Mouse (Mus musculus): ENCODE measurements around the gene Mymk.

Gene Mymk

DNA sequence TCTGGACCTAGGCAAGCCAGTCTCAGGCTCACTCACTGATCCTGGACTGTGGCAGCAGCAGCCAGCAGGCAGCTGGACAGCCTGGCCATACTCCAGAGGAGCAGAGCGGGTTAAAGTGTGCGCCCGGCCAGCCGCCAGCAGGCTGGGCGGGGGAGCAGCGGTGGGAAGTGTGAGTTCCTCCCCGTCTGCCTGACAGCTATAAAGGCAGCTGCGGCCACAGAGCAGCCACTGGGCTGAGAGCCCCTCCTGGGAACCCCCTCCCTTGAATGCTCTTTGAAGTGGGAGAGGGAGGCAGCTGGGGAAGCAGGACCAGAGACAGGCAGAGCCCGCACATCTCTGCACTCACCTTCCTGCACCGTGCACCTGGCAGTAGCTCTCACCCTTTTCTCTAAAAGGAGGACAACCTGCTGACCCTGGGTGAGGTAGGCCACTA, 7.2 kb upstream of the Mymk start, which contains the start of gene Adamtsl2:
Adamtsl2 (plus strand) TSS at position 228 of the 433 bp plus-strand sequence.
- peak; percentile 14 to 50 for DNase-seq (ENCODE audit: low spot score in 2 of 2)

DNA sequence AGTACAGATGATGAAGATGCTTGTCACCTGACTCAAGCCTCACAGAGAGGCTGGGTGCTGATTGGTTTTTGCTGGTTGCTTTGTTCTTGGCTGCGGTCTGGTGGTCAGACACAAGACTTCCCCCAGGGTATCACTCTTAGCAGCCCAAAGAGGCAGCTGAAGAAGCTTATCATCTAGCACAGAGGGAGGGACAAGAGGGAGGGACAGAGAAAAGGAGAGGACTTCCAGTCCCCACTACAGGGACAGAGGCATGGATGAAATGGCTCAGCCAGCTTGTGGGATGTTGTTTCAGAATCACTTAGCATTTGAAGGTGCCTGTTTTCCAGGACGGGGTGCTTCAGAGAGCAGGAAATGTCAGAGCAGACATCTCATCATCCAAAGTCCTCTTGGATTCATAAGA, 6.3 kb upstream of the Mymk start:
- DNase-seq (ENCODE audit: low spot score in 2 of 2): no peak

DNA sequence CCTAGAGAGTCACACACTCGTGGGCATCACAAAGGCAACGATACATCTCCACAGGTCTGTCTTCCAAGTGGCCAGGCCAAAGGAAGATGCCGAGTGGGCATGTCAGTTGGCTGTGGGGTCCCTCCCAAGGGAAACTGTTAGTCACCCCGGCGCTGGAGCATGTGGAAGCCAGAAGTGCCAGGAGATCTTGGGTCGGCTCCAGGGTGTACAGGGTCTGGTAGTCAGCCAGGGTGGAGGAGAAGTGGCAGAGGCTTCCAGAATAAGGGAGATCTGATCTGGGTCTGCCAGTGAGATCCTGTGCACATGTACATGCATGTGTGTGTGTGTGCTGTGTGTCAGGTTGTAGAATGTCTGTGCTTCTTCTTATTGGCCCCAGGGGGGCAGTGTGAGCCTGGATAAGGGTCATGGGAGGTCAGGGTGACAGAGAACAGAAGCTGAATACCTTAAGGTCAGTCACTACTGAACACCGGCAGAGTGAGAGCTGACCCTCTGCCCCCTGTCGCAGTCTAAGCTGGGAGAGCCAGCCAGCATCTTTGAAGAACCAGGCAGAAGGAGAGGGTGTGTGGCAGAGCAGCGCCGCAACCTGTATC, 5.8 kb upstream of the Mymk start:
- no peak for DNase-seq (ENCODE audit: low spot score in 2 of 2)

DNA sequence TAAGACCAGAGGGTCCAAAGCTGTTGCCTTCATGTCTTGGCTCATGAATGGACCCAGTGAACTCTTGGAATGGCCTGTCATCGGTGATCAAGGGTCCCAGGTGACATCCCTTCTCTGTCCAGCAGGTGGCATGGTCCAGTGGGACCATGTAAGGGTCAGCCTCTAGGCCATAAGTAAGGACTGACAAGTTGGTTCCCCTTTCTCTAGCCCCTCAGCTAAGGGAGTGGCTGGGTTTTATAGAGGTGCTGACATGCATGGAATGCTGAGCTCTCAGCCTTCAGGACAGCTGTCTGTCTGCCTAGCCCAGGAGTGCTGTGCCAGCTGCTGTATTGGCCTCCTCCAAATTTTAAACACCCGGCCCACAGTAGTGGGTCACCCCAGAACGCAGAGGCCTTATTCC, 3.5 kb upstream of the Mymk start:
- peak in 1 of 2 experiments; percentile 56 for DNase-seq (ENCODE audit: low spot score in 2 of 2)

DNA sequence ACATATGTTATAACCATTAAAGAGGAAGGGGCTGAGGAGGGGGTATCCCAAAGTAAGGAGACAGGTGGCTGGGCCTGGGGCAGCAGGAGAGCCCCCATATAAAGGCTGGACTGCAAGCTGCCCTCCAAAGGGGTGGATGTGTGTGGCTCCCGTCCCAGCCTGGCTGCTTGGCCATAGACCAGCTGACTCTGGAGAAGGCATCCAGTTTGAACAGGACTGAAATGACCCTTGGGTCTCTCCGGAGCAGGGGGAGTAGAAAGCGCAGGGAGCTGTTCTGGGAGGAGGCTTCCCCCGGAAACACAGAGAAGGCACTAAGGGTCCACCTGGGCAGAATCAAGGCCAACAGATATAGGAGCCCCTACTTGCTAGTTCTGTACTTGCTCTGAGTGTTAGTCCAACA, 2.8 kb upstream of the Mymk start:
- DNase-seq (ENCODE audit: low spot score in 2 of 2): no peak

DNA sequence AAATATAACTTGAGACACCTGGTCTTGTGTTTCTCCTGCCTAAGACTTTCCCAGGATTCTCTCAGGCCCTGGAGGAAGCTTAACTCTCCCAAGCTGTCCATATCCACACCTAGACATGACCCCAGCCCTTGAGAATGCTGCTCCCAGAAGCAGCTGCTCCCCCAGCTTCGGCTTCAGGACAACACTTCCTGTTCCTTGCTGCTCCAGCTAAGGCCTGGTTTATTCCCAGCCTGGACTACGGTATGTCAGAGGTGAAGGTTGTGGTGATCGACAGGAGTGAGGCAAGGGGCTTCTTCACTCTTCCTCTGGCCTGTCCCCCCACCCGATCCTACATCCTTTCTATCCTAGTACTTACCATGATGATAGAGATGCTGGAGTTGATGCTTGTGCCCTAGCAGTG, 1.4 kb upstream of the Mymk start:
- DNase-seq (ENCODE audit: low spot score in 2 of 2): no peak

DNA sequence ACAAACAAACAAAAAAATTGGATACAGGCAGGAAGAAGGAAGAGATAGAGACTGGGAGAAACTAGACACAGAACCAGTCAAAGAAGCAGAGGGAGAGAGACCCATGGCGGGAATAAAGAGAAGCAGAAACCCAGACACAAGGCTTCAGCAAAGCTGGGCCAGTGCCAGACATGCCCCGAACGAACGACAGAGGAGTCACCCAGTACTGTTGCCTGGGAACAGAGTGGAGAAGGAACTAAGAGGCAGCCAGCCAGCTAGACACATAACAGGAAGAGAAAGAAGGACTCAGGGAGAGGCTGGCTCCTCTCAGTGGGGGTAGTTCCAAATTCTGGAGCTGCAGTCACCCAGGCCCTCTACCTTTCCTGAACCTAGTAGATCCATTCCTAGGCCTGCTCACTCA, 842 bp downstream of the Mymk start:
- peak in 1 of 2 experiments; percentile 51 for DNase-seq (ENCODE audit: low spot score in 2 of 2)

DNA sequence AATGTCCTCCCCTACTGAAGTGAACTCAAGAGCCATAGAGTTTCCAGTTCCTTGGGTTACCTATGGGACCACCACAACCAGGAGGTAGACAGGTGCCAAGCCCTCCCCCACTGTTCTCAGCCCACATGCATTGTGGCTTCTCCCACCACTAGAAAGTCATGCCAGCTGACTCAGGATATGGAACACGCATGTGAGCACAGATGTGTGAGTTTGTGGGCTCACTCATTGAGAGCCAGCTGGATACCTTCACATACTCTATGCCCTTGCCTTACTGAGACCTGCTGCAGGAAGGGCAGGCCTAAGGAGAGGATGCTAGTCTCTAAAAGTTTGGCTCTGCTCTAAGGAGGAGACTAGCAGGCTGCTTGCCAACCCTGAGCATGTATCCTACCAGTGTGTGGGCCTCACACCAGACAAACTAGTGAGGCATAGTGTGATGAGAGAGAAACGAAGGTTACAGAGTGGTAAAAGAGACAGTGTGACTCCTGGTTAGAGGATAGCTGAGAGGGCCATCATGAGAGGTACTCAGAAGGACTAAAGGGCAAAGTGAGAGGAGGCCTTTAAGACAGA, 1.6 kb downstream of the Mymk start:
- no peak for DNase-seq (ENCODE audit: low spot score in 2 of 2)

DNA sequence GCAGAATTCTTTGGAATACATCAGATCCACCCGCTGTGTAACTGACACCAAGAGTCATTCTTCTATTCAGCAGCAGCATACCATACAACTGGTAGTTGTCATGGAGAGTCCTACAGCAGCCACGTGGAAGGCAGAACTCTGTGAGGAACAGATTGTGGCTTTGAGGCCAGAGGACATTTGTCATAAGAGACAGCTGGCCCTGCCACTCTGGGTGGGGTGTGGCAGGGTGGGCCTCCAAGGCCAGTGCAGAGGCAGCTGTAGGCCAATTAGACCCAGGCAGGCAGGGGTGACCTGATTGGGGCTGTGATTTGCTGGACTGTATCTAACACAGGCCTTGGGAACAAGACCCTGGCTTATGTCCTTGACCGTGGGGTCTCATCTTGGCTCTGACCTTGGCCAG, 2.3 kb downstream of the Mymk start:
- DNase-seq (ENCODE audit: low spot score in 2 of 2): no peak

DNA sequence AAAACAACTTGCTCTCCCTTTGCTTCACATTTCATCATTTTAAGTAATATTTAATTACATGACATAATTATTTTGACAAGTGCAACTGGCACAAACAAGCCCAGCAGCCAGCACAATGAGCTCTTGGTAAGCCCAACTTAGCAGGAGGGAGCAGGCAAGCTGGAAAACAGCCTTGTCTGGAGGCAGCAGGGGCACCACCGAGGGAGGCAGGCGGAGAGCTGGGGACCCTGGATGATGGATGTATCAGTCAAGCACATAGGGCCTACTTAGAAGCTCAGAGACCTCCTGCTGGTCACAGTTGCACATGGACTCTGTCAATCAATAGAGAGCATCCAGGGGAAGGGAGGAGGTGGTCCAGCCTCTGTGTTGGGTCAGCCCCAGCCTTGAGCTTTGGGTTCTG, 4.0 kb downstream of the Mymk start:
- DNase-seq (ENCODE audit: low spot score in 2 of 2): no peak

DNA sequence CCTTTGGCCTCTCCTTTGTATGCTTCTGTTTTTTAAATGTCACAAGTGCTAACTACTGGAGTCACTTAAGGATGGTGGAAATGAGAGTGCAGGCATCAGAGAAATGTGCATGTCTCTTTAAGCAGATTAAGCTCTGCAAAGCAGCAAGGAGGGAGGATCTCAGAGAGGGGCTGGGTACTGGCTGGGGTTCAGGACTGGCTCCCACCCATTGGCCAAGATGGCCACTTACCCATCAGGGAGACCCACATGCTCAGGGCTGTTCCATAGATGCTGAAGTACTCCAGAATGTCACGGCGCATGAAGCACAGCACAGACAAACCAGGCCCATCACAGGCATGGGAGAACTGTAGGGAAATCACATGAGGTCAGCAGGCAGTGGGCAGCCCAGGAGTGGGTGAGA, 4.9 kb downstream of the Mymk start:
- DNase-seq (ENCODE audit: low spot score in 2 of 2): no peak

DNA sequence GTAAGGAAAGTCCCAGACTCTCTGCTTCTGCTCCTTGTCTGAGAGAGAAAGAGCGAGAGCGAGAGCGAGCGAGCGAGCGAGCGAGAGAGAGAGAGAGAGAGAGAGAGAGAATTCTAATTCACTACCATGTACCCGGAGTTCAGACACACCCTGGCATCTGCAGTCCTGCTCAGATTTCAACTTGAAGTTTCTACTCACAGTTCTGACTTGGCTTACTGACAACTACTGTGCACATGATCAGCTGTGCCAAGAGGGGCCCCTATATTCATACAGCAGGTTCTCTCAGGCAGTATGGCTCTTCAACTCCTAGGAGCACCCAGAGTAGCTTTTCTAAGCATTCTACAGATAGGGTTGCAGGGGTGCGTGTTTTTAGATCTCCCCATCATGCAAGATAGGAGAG, 12.8 kb downstream of the Mymk start:
- DNase-seq (ENCODE audit: low spot score in 2 of 2): no peak

DNA sequence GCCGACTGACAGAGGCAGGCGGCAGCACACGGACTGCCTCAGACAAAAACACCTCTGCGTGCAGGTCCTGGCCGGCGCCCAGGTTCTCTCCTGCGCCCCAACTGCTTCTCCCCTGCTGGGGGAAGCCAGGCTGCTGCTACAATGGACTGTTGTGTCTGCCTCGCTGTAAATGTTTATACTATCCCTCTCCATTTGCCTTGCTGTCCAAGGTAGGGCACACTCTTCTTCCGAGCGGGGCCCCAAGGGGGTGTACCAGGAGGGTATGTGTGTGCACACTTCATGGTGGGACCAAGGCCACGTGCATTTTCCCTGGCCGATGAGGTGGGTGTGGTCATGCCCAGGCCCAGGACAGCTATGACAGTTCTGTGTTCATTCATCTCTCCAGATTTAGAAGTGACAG, 13.2 kb downstream of the Mymk start:
- no peak for DNase-seq (ENCODE audit: low spot score in 2 of 2)

DNA sequence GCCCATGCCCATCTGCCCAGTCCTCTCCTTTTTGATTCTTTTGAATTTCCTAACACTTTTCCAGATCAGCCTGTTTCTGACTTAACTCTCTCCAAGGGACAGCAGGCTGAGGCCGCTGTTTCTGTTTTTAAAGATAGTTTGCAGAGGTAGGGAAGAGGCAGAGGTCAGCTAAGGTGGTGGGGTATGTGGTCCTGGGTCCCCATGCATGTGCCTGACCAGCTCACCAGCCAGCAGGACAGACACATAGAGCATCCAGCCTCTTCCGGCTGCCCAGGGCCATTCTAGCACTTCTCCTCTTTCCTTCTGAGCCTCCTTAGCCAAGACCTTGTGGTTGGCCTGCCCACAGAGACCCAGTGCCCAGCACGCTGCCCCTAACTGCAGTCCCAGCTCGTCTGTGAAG, 13.7 kb downstream of the Mymk start:
- no peak for DNase-seq (ENCODE audit: low spot score in 2 of 2)

DNA sequence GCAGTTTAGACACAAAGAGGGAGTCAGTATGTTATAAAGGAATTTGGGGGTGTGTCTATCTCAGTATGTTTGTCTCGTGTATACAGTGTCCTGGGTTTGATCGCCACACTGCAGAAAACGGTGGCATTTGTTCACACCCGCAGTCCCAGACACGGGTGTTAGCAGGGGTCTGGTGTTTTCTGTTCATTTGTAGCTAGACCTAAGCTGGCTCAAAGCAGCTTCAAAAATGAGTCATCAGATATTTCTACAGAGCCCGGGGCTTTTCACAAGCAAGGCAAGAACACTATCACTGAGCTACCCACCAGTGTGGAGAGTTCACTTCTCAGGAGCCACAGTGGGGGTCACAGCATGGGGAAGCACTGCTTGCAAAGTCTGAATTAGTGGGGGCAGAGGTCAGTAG, 22.6 kb downstream of the Mymk start:
- DNase-seq (ENCODE audit: low spot score in 2 of 2): no peak

DNA sequence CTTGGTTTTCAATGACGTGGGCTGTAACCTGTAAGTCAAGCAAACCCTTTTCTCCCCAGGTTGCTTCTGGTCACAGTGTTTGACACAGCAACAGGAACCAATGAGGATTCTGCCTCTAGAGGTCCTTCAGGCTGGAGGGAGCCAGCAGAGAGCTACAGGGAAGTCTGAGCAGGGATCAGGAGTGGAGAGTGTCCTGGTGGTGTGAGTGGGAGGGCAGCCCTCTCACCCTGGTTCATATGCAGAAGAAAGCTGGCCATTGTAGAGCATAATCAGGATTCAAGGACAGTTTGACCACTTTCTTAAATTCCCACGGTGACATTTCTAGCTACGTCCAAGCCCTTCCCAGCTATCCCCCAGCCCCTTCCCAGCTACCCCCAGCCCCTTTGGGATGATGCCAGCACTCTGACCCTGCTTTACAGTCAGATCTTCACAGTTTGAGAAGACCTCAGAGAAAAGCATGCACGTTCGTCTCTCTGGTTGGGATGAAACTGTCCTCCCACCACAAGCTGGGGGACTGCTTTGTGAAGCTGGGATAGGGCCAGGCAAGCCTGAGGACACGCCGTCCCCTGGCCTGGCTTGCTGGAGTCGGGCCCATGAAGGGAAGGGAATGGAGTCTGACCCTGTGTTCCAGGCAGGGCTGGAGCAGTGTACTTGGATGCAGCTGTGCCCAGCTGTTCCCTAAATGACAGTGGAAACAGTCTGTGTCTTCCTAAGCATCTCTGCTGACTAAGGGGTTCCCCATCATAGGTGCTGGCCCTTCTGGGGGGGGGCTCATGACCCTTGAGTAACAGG, 25.8 kb downstream of the Mymk start:
- no peak for DNase-seq (ENCODE audit: low spot score in 2 of 2)

DNA sequence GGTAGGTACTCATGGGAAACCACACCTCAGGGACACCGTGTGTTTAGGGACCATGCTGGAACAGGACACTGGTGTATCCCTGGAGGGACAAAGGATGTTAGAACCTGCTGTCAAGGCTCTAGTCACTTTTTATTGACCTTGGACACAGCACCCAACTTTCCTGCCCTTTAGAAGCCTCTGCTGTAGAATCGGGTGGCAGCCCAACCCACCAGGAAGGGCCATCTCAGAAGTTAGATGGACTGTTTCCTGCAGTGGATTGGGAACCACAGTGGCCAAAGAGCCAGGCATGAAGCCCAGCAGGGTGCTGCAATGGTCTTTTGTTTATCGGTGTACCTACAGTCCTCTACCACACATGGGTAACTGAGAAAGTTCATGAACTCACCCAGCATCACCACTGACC, 27.3 kb downstream of the Mymk start:
- DNase-seq (ENCODE audit: low spot score in 2 of 2): no peak

DNA sequence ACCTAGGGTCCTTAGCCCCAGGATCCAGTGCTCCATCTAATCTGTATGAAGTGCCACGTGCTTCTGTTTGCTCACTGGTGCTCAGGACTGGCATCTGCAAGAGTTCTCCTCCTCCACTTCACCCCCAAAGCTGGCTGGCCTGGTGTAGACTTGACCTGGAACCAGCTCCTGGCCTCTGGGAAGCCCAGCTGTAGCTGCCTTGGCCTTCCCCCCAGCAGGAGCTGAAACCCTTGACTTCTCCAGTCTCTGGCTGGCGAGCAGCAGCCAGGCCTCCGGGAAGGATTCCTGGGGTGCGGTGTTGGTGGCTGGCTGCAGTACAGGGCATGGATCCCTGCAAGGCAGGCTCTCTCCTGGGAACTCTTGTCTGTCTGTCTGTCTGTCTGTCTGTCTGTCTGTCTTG, 27.8 kb downstream of the Mymk start:
- DNase-seq (ENCODE audit: low spot score in 2 of 2): no peak

DNA sequence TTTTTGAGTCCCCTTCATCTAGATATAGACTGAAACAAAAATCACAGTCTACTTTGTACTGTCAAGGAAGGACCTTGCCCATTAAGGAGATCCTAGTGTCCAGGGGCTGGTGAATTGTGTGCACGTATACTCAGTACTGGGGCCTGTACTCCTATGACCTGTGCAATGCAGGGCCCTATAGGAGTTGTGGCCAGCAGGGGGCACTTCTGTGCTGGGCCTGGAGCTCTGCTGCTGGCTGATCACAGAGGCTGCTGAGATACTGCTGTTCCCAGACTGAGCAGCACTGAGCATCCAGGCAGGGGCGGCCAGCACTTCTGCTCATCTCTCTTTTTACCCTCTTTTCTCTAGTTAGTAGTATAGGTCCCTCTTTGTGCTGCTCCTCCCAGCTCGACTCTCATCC, 28.5 kb downstream of the Mymk start:
- DNase-seq (ENCODE audit: low spot score in 2 of 2): peak; percentile 40 to 81

DNA sequence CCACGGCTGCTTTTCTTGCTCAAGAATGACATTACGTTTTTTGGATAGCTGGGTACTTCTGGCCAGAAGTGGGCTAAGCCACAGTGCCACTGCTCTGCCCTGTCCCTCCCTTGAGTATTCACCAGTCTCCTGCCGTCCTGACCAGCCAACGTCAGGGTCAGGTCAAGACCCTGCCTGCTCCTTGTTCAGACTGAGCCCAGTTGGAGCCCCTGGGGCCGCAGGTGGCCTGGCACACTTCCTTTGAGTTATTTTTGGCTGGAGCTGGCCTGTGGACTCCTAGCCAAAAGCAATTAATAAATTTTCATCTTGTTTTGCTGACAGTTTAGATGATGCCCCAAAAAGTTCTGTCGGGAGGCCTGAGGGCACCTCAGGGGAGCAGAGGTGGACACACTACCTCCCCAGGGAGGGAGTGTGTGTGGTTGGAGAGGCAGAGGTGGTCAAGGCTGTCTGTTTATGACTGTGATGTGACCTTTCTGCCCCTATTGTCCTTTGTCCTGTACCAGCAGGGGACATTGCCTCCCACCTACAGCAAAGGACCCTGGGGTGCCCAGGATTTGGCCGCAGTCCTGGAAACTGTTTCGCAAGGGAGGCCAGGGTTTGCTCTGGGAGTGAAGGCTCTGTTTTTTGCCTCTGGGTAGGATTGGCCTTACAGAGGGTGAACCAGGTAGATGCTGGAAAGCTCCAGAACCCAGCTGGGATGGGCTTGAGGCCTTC, 29.7 kb downstream of the Mymk start:
- no peak for DNase-seq (ENCODE audit: low spot score in 2 of 2)

DNA sequence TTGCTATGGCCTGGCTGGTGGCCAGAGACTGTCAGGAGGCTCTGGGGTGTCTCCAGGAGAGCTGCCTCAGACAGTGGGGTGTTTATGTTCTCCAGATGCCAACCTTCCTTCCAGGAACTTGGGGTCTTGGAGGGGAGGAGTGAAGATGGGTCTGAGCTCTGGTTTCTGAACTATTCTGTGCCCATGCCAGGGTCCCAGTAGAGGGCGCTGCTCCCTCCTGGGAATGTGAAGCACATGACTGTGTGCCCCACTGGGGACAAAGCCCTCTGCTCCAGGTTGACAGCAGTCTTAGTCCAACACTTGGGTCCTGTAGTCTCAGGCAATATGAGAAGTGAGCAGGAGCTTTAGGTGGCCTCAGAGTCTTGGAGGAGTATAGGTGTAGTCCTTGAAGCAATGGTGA, 32.7 kb downstream of the Mymk start:
- DNase-seq (ENCODE audit: low spot score in 2 of 2): peak in 1 of 2 experiments; percentile 52

DNA sequence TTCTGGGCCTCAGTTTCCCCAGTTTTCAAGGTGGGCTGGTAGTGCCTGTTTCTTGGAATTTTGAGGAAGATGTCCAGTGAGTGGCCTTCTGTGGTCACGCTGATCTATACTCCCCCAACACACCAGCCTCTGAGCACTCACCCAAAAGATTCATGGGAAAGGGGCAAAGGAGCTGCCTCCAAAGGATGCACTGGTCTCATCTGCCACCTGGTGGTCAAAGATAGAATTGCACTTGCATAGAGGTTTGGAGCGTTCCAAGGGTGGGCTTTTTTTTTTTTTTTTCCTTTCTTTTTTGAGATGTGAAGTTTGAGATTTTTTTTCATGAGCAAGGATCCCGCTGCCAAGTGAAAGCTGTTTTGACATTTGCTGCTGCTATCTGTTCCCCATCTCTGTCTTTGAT, 33.4 kb downstream of the Mymk start:
- peak; percentile 57 to 77 for DNase-seq (ENCODE audit: low spot score in 2 of 2)

DNA sequence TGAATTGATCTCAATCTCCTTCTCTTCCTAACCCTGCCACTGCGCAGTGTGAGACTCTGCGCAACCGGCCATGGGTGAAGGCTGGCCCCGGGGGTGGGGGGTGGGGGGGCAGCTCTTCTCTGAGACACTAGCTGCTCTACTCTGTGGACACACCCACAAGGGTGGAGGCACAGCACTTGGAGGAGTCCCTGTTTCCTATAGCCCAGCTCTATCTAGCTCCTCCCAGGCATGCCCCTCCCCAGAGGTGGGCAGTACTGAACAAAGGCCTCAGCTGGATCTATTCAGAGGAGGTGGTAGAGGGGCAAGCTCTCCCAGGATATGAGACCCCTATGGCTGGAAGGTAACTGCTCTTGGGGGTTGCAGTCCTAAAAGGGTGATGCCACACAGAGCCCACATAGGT, 35.0 kb downstream of the Mymk start:
- DNase-seq (ENCODE audit: low spot score in 2 of 2): no peak
